Mouse (Mus musculus): ENCODE data around the gene Morn4. TPM values are rescaled to one million over a fixed set of nuclear protein-coding genes. Genes with fewer than 3 reads are reported as not detected.
A peak's percentile ranks its signal among the peaks of the same experiment; 100 is the strongest.

Gene Morn4
- polyA plus RNA-seq, 1 experiment from 2014 or later, result 169 TPM

GRCm38 (mm10) chr19:42035456-42036248 is 50.5 kb downstream of the Morn4 start, which contains the start of gene Ankrd2:
Ankrd2 (plus strand) TSS chr19:42036000.
- Histone ChIP-seq H3K4me1 (0 out of 2 replicates have a peak, but pooled peaks cover 4% of the 10 kb centered on the region), H3K36me3 (no peaks in the 10 kb centered on the region), H3K9me3 (no peaks in the 10 kb centered on the region), H3K9ac (replicated peaks) (no peak within 1 kb of the TSS), H3K4me3 (no peak within 1 kb of the TSS), H3K27me3 (no peaks in the 10 kb centered on the region), H3K27ac (replicated peaks) (no peak within 1 kb of the TSS), H3K4me2 (replicated peaks) (no peak within 1 kb of the TSS)
- ATAC-seq (replicated peaks), result peak; percentile 87
- WGBS, result 64% methylated on average over 19 of the region's 19 CpGs

- ATAC-seq (replicated peaks), result no peak
- Histone ChIP-seq H3K36me3 (no peaks in the 10 kb centered on the region), H3K4me1 (0 out of 2 replicates have a peak, but pooled peaks cover 4% of the 10 kb centered on the region), H3K9me3 (no peaks in the 10 kb centered on the region), H3K27ac (replicated peaks) (no peak overlapping the region), H3K4me2 (replicated peaks) (no peak overlapping the region), H3K9ac (replicated peaks) (no peak overlapping the region), H3K4me3 (no peak overlapping the region), H3K27me3 (no peaks in the 10 kb centered on the region)
- whole genome bisulfite sequencing, result 63% methylated on average over 11 of the region's 11 CpGs
Measured at GRCm38 (mm10) chr19:42034881-42035455, 51.2 kb downstream of the Morn4 start.

- Histone ChIP-seq H3K9ac (replicated peaks) (no peak overlapping the region), H3K9me3 (no peaks in the 10 kb centered on the region), H3K27ac (replicated peaks) (no peak overlapping the region), H3K4me2 (replicated peaks) (no peak overlapping the region), H3K4me1 (0 out of 2 replicates have a peak, but pooled peaks cover 4% of the 10 kb centered on the region), H3K4me3 (no peak overlapping the region), H3K27me3 (no peaks in the 10 kb centered on the region), H3K36me3 (no peaks in the 10 kb centered on the region)
- ATAC-seq (replicated peaks), result no peak
- 66% methylated on average over 9 of the region's 9 CpGs for WGBS
Measured at GRCm38 (mm10) chr19:42034146-42034775, 51.9 kb downstream of the Morn4 start.

GRCm38 (mm10) chr19:42033611-42034010 is 52.5 kb downstream of the Morn4 start:
- Histone ChIP-seq H3K4me3 (no peak overlapping the region), H3K4me2 (replicated peaks) (no peak overlapping the region), H3K27ac (replicated peaks) (no peak overlapping the region), H3K36me3 (no peaks in the 10 kb centered on the region), H3K9me3 (no peaks in the 10 kb centered on the region), H3K9ac (replicated peaks) (no peak overlapping the region), H3K27me3 (no peaks in the 10 kb centered on the region), H3K4me1 (0 out of 2 replicates have a peak, but pooled peaks cover 4% of the 10 kb centered on the region)
- ATAC-seq (replicated peaks), result no peak
- 73% methylated on average over 14 of the region's 14 CpGs for WGBS

GRCm38 (mm10) chr19:42031112-42031511 is 55.0 kb downstream of the Morn4 start:
- no peak overlapping the region for H3K4me2 ChIP-seq (replicated peaks)
- 87% methylated on average over 5 of the region's 5 CpGs for WGBS
- 0 out of 2 replicates have a peak, but pooled peaks cover 4% of the 10 kb centered on the region for H3K4me1 ChIP-seq
- no peak overlapping the region for H3K27ac ChIP-seq (replicated peaks)
- no peak for ATAC-seq (replicated peaks)
- H3K36me3 ChIP-seq, result no peaks in the 10 kb centered on the region
- no peak overlapping the region for H3K9ac ChIP-seq (replicated peaks)
- no peaks in the 10 kb centered on the region for H3K9me3 ChIP-seq
- H3K27me3 ChIP-seq, result no peaks in the 10 kb centered on the region
- H3K4me3 ChIP-seq, result no peak overlapping the region

GRCm38 (mm10) chr19:42026158-42026557 is 60.0 kb downstream of the Morn4 start:
- H3K4me3 ChIP-seq, result no peak overlapping the region
- no peak; the same call in 1 of the 2 replicates for ATAC-seq (replicated peaks)
- 4% methylated on average over 5 of the region's 5 CpGs for WGBS
- H3K36me3 ChIP-seq, result no peaks in the 10 kb centered on the region
- no peaks in the 10 kb centered on the region for H3K9me3 ChIP-seq
- no peaks in the 10 kb centered on the region for H3K4me1 ChIP-seq
- no peak overlapping the region for H3K27ac ChIP-seq (replicated peaks)
- no peak overlapping the region for H3K9ac ChIP-seq (replicated peaks)
- no peak overlapping the region for H3K4me2 ChIP-seq (replicated peaks)
- H3K27me3 ChIP-seq, result no peaks in the 10 kb centered on the region

Other genes starting within 250 kb of the Morn4 start
- gene Frat2, start 238.2 kb downstream of the Morn4 start, polyA plus RNA-seq (2015; fragmentation: Nextera tagmentation; extraction: Ambion mirVana), result 16.9 and 17.9 TPM in 2 replicates
- 16.7 and 17.3 TPM in 2 replicates for gene Rrp12, start 190.2 kb downstream of the Morn4 start, polyA plus RNA-seq (2015; fragmentation: Nextera tagmentation; extraction: Ambion mirVana)
- gene Pgam1, start 174.4 kb downstream of the Morn4 start, polyA plus RNA-seq (2015; fragmentation: Nextera tagmentation; extraction: Ambion mirVana), result 463 and 466 TPM in 2 replicates
- gene Exosc1, start 152.9 kb downstream of the Morn4 start, polyA plus RNA-seq (2015; fragmentation: Nextera tagmentation; extraction: Ambion mirVana), result 76.8 and 78.4 TPM in 2 replicates
- 88.5 and 96.9 TPM in 2 replicates for gene Zdhhc16, start 152.9 kb downstream of the Morn4 start, polyA plus RNA-seq (2015; fragmentation: Nextera tagmentation; extraction: Ambion mirVana)
- 34.8 and 36.4 TPM in 2 replicates for gene Mms19, start 105.2 kb downstream of the Morn4 start, polyA plus RNA-seq (2015; fragmentation: Nextera tagmentation; extraction: Ambion mirVana)
- gene Ubtd1, start 104.6 kb downstream of the Morn4 start, polyA plus RNA-seq (2015; fragmentation: Nextera tagmentation; extraction: Ambion mirVana), result 8.7 and 9.9 TPM in 2 replicates
- gene Ankrd2, start 50.4 kb downstream of the Morn4 start, polyA plus RNA-seq (2015; fragmentation: Nextera tagmentation; extraction: Ambion mirVana), result 0.36 and 0.51 TPM in 2 replicates
- gene Hoga1, start 40.7 kb downstream of the Morn4 start, polyA plus RNA-seq (2015; fragmentation: Nextera tagmentation; extraction: Ambion mirVana), result 0.96 and 1.2 TPM in 2 replicates
- not detected in 2 replicates for gene 4933411K16Rik, start 34.1 kb downstream of the Morn4 start, polyA plus RNA-seq (2015; fragmentation: Nextera tagmentation; extraction: Ambion mirVana)
- 29.4 and 33.6 TPM in 2 replicates for gene Pi4k2a, start 4.1 kb upstream of the Morn4 start, polyA plus RNA-seq (2015; fragmentation: Nextera tagmentation; extraction: Ambion mirVana)
- 7.2 and 8.1 TPM in 2 replicates for gene Avpi1, start 42.7 kb upstream of the Morn4 start, polyA plus RNA-seq (2015; fragmentation: Nextera tagmentation; extraction: Ambion mirVana)
- 1.7 and 2.6 TPM in 2 replicates for gene Marveld1, start 61.0 kb upstream of the Morn4 start, polyA plus RNA-seq (2015; fragmentation: Nextera tagmentation; extraction: Ambion mirVana)
- 64.1 and 64.8 TPM in 2 replicates for gene Zfyve27, start 77.6 kb upstream of the Morn4 start, polyA plus RNA-seq (2015; fragmentation: Nextera tagmentation; extraction: Ambion mirVana)
- 0.54 and 0.78 TPM in 2 replicates for gene Sfrp5, start 115.9 kb upstream of the Morn4 start, polyA plus RNA-seq (2015; fragmentation: Nextera tagmentation; extraction: Ambion mirVana)
- 28.6 and 31.5 TPM in 2 replicates for gene Golga7b, start 161.2 kb upstream of the Morn4 start, polyA plus RNA-seq (2015; fragmentation: Nextera tagmentation; extraction: Ambion mirVana)